Mouse (Mus musculus): ENCODE data around the gene Plxnb2. TPM values are rescaled to one million over a fixed set of nuclear protein-coding genes. Genes with fewer than 3 reads are reported as not detected.

Gene Plxnb2
- polyA plus RNA-seq, 1 experiment from 2014 or later: 101 TPM

- Histone ChIP-seq H3K9me3 (replicated peaks; ENCODE audit: control insufficient read depth, low read length) (no peaks in the 10 kb centered on the region), H3K9ac (ENCODE audit: low read length) (no peak overlapping the region), H3K36me3 (ENCODE audit: control insufficient read depth, insufficient read depth, low read length) (peaks cover 33% of the 10 kb centered on the region), H3K27me3 (replicated peaks; ENCODE audit: control insufficient read depth, insufficient read depth, low read length) (no peaks in the 10 kb centered on the region), H3K27ac (ENCODE audit: low read depth, low read length) (no peak overlapping the region), H3K4me1 (ENCODE audit: control insufficient read depth, insufficient read depth, low read length) (peaks cover 11% of the 10 kb centered on the region), H3K4me2 (ENCODE audit: low read length) (peak overlapping the region; percentile 96; the same call in 1 of the 2 replicates), H3K4me3 (ENCODE audit: low read depth, low read length) (no peak overlapping the region)
- 23% methylated on average over 5 of the region's 5 CpGs for WGBS
- DNase-seq (ENCODE audit: low spot score) (no peak), ATAC-seq (no peak)
Measured at GRCm38 (mm10) chr15:89141443-89141842, 39.1 kb downstream of the Plxnb2 start.

- Histone ChIP-seq H3K27ac (ENCODE audit: low read depth, low read length) (no peak within 1 kb of the TSS), H3K4me2 (ENCODE audit: low read length) (peak within 1 kb of the TSS; percentile 96), H3K27me3 (replicated peaks; ENCODE audit: control insufficient read depth, insufficient read depth, low read length) (no peaks in the 10 kb centered on the region), H3K9ac (ENCODE audit: low read length) (peak within 1 kb of the TSS; percentile 73), H3K36me3 (ENCODE audit: control insufficient read depth, insufficient read depth, low read length) (peaks cover 30% of the 10 kb centered on the region), H3K4me3 (ENCODE audit: low read depth, low read length) (peak within 1 kb of the TSS; percentile 47), H3K4me1 (ENCODE audit: control insufficient read depth, insufficient read depth, low read length) (peaks cover 11% of the 10 kb centered on the region), H3K9me3 (replicated peaks; ENCODE audit: control insufficient read depth, low read length) (no peaks in the 10 kb centered on the region)
- peak; percentile 64 for ATAC-seq
- under 1% methylated on average over 21 of the region's 21 CpGs for WGBS
- DNase-seq (ENCODE audit: low spot score): peak; percentile 36
Measured at GRCm38 (mm10) chr15:89140659-89141252, 39.8 kb downstream of the Plxnb2 start, which contains the start of gene Mapk12. TSS of gene Mapk12 (minus strand) at chr15:89140703.

- peak overlapping the region; percentile 73 for H3K9ac ChIP-seq (ENCODE audit: low read length)
- under 1% methylated on average over 45 of the region's 53 CpGs for WGBS
- H3K36me3 ChIP-seq (ENCODE audit: control insufficient read depth, insufficient read depth, low read length): peaks cover 25% of the 10 kb centered on the region
- peaks cover 11% of the 10 kb centered on the region for H3K4me1 ChIP-seq (ENCODE audit: control insufficient read depth, insufficient read depth, low read length)
- no peaks in the 10 kb centered on the region for H3K27me3 ChIP-seq (replicated peaks; ENCODE audit: control insufficient read depth, insufficient read depth, low read length)
- H3K4me2 ChIP-seq (ENCODE audit: low read length): peak overlapping the region; percentile 96
- no peak overlapping the region for H3K27ac ChIP-seq (ENCODE audit: low read depth, low read length)
- peak overlapping the region; percentile 47 for H3K4me3 ChIP-seq (ENCODE audit: low read depth, low read length)
- H3K9me3 ChIP-seq (replicated peaks; ENCODE audit: control insufficient read depth, low read length): no peaks in the 10 kb centered on the region
- DNase-seq (ENCODE audit: low spot score) (peak; percentile 33), ATAC-seq (peak; percentile 47)
Measured at GRCm38 (mm10) chr15:89140048-89140658, 40.4 kb downstream of the Plxnb2 start.

- no peak overlapping the region for H3K4me3 ChIP-seq (ENCODE audit: low read depth, low read length)
- H3K9ac ChIP-seq (ENCODE audit: low read length): no peak overlapping the region
- H3K9me3 ChIP-seq (replicated peaks; ENCODE audit: control insufficient read depth, low read length): no peaks in the 10 kb centered on the region
- no peak for ATAC-seq
- 98% methylated on average over 6 of the region's 6 CpGs for WGBS
- DNase-seq (ENCODE audit: low spot score): no peak
- H3K27ac ChIP-seq (ENCODE audit: low read depth, low read length): no peak overlapping the region
- peaks cover 11% of the 10 kb centered on the region; the same call in 1 of the 2 replicates for H3K36me3 ChIP-seq (ENCODE audit: control insufficient read depth, insufficient read depth, low read length)
- H3K4me1 ChIP-seq (ENCODE audit: control insufficient read depth, insufficient read depth, low read length): peaks cover 11% of the 10 kb centered on the region
- no peak overlapping the region for H3K4me2 ChIP-seq (ENCODE audit: low read length)
- H3K27me3 ChIP-seq (replicated peaks; ENCODE audit: control insufficient read depth, insufficient read depth, low read length): no peaks in the 10 kb centered on the region
Measured at GRCm38 (mm10) chr15:89138531-89138930, 42.1 kb downstream of the Plxnb2 start.

GRCm38 (mm10) chr15:89138046-89138405 lies 42.6 kb downstream of the Plxnb2 start:
- no peaks in the 10 kb centered on the region for H3K27me3 ChIP-seq (replicated peaks; ENCODE audit: control insufficient read depth, insufficient read depth, low read length)
- WGBS: 88% methylated on average over 7 of the region's 7 CpGs
- no peak overlapping the region for H3K4me2 ChIP-seq (ENCODE audit: low read length)
- no peak for ATAC-seq
- no peak overlapping the region for H3K9ac ChIP-seq (ENCODE audit: low read length)
- H3K4me1 ChIP-seq (ENCODE audit: control insufficient read depth, insufficient read depth, low read length): peaks cover 11% of the 10 kb centered on the region
- no peak overlapping the region for H3K27ac ChIP-seq (ENCODE audit: low read depth, low read length)
- DNase-seq (ENCODE audit: low spot score): no peak
- no peaks in the 10 kb centered on the region for H3K9me3 ChIP-seq (replicated peaks; ENCODE audit: control insufficient read depth, low read length)
- peaks cover 6% of the 10 kb centered on the region; the same call in 1 of the 2 replicates for H3K36me3 ChIP-seq (ENCODE audit: control insufficient read depth, insufficient read depth, low read length)
- H3K4me3 ChIP-seq (ENCODE audit: low read depth, low read length): no peak overlapping the region

- Histone ChIP-seq H3K27me3 (replicated peaks; ENCODE audit: control insufficient read depth, insufficient read depth, low read length) (no peaks in the 10 kb centered on the region), H3K36me3 (ENCODE audit: control insufficient read depth, insufficient read depth, low read length) (peaks cover 4% of the 10 kb centered on the region; the same call in 1 of the 2 replicates), H3K4me2 (ENCODE audit: low read length) (no peak overlapping the region), H3K27ac (ENCODE audit: low read depth, low read length) (no peak overlapping the region), H3K9me3 (replicated peaks; ENCODE audit: control insufficient read depth, low read length) (no peaks in the 10 kb centered on the region), H3K4me3 (ENCODE audit: low read depth, low read length) (no peak overlapping the region), H3K4me1 (ENCODE audit: control insufficient read depth, insufficient read depth, low read length) (peaks cover 11% of the 10 kb centered on the region), H3K9ac (ENCODE audit: low read length) (no peak overlapping the region)
- WGBS: 77% methylated on average over 11 of the region's 11 CpGs
- DNase-seq (ENCODE audit: low spot score): no peak
- ATAC-seq: no peak
Measured at GRCm38 (mm10) chr15:89137378-89138045, 43.1 kb downstream of the Plxnb2 start.

GRCm38 (mm10) chr15:89136461-89137155 lies 44.0 kb downstream of the Plxnb2 start:
- 98% methylated on average over 5 of the region's 5 CpGs for WGBS
- no peak for DNase-seq (ENCODE audit: low spot score)

GRCm38 (mm10) chr15:89131316-89131715 lies 49.3 kb downstream of the Plxnb2 start:
- 90% methylated on average over 3 of the region's 3 CpGs for WGBS
- Histone ChIP-seq H3K9ac (ENCODE audit: low read length) (no peak overlapping the region), H3K27me3 (replicated peaks; ENCODE audit: control insufficient read depth, insufficient read depth, low read length) (no peaks in the 10 kb centered on the region), H3K9me3 (replicated peaks; ENCODE audit: control insufficient read depth, low read length) (no peaks in the 10 kb centered on the region), H3K27ac (ENCODE audit: low read depth, low read length) (no peak overlapping the region), H3K4me3 (ENCODE audit: low read depth, low read length) (no peak overlapping the region), H3K4me1 (ENCODE audit: control insufficient read depth, insufficient read depth, low read length) (peaks cover 9% of the 10 kb centered on the region; the same call in 1 of the 2 replicates), H3K36me3 (ENCODE audit: control insufficient read depth, insufficient read depth, low read length) (0 out of 2 replicates have a peak, but pooled peaks cover 6% of the 10 kb centered on the region), H3K4me2 (ENCODE audit: low read length) (no peak overlapping the region)
- ATAC-seq (no peak), DNase-seq (ENCODE audit: low spot score) (no peak)

More at GRCm38 (mm10) chr15:89136461-89137155, 44.0 kb downstream of the Plxnb2 start:
- Histone ChIP-seq H3K4me2 (ENCODE audit: low read length) (no peak overlapping the region), H3K27ac (ENCODE audit: low read depth, low read length) (no peak overlapping the region), H3K27me3 (replicated peaks; ENCODE audit: control insufficient read depth, insufficient read depth, low read length) (no peaks in the 10 kb centered on the region), H3K9me3 (replicated peaks; ENCODE audit: control insufficient read depth, low read length) (no peaks in the 10 kb centered on the region), H3K9ac (ENCODE audit: low read length) (no peak overlapping the region), H3K4me3 (ENCODE audit: low read depth, low read length) (no peak overlapping the region), H3K4me1 (ENCODE audit: control insufficient read depth, insufficient read depth, low read length) (peaks cover 11% of the 10 kb centered on the region), H3K36me3 (ENCODE audit: control insufficient read depth, insufficient read depth, low read length) (0 out of 2 replicates have a peak, but pooled peaks cover 6% of the 10 kb centered on the region)
- ATAC-seq: no peak
